Mouse (Mus musculus) midbrain, embryonic 12.5 days (tissue): ENCODE measurements at regions not wholly inside any gene's neighbourhood (a gene's known extent, or its start where the extent isn't known, plus 50 kb on each side); places are given as distances from the start of the nearest gene placed in this dataset.
"Not testable (repeated sequence)": the region's sequence is repeated elsewhere in the genome, so short reads cannot be mapped to it uniquely, and the experiment has no call there.

Experiments
- ATAC-seq: fragments of 200-750 bp; cut with Nextera tagmentation; 2 replicates; pipeline ENCODE4 v1.8.0; 2017; ENCODE audit warnings: low read depth, moderate TSS enrichment, moderate library complexity; ENCODE audit not compliant: low FRiP score
- H3K27ac ChIP-seq: fragments of 300-500 bp; sonication (generic); replicated peaks from 2 replicates; pipeline ENCODE4 v1.5.1; 2016; ENCODE audit warnings: mild to moderate bottlenecking
- H3K27me3 ChIP-seq: fragments of 300-500 bp; sonication (generic); 2 replicates; pipeline ENCODE4 v1.6.1; 2016; ENCODE audit warnings: mild to moderate bottlenecking
- H3K36me3 ChIP-seq: fragments of 300-500 bp; sonication (generic); 2 replicates; pipeline ENCODE4 v1.6.1; 2016
- H3K4me1 ChIP-seq: fragments of 300-500 bp; sonication (generic); 2 replicates; pipeline ENCODE4 v1.6.1; 2016
- H3K4me2 ChIP-seq: fragments of 300-500 bp; sonication (generic); replicated peaks from 2 replicates; pipeline ENCODE4 v1.6.1; 2016; ENCODE audit warnings: mild to moderate bottlenecking, moderate library complexity
- H3K4me3 ChIP-seq: fragments of 300-500 bp; sonication (generic); 2 replicates; pipeline ENCODE4 v1.5.1; 2016; ENCODE audit warnings: mild to moderate bottlenecking
- H3K9ac ChIP-seq: fragments of 300-500 bp; sonication (generic); replicated peaks from 2 replicates; pipeline ENCODE4 v1.6.1; 2016; ENCODE audit warnings: mild to moderate bottlenecking, moderate library complexity
- H3K9me3 ChIP-seq: fragments of 300-500 bp; sonication (generic); 2 replicates; pipeline ENCODE4 v1.6.1; 2016; ENCODE audit warnings: mild to moderate bottlenecking
- WGBS: fragments of 180-500 bp; shearing (Covaris S2); methylation state at CpG from one replicate; pipeline ENCODE4 v1.1.7; 2016; 5-methylcytosine and 5-hydroxymethylcytosine counted together

- peaks cover 39% of the 10 kb centered on the region for H3K9me3 ChIP-seq
- H3K27me3 ChIP-seq, ATAC-seq, H3K4me1 ChIP-seq, H3K27ac ChIP-seq, H3K4me3 ChIP-seq, H3K9ac ChIP-seq, H3K4me2 ChIP-seq, H3K36me3 ChIP-seq: not testable (repeated sequence)
- WGBS: 82% methylated on average over 2 of the region's 2 CpGs
Measured at GRCm38 (mm10) chr4:147231381-147231780, 74.1 kb upstream of the Zfp988 start.

GRCm38 (mm10) chr4:147231787-147232186 is 73.7 kb upstream of the Zfp988 start:
- H3K9me3 ChIP-seq: peaks cover 43% of the 10 kb centered on the region
- not testable (repeated sequence) for H3K27ac ChIP-seq, H3K4me3 ChIP-seq, H3K4me2 ChIP-seq, H3K9ac ChIP-seq, H3K4me1 ChIP-seq, H3K27me3 ChIP-seq, H3K36me3 ChIP-seq
- 0 out of 2 replicates have a peak, but pooled peaks have one; percentile 23 for ATAC-seq
- 91% methylated on average over 3 of the region's 3 CpGs for WGBS

- H3K4me3 ChIP-seq, H3K4me1 ChIP-seq, H3K27ac ChIP-seq, ATAC-seq, H3K9ac ChIP-seq, H3K27me3 ChIP-seq, H3K4me2 ChIP-seq, H3K36me3 ChIP-seq: not testable (repeated sequence)
- WGBS: 85% methylated on average over 1 of the region's 1 CpGs
- H3K9me3 ChIP-seq: peaks cover 45% of the 10 kb centered on the region
Measured at GRCm38 (mm10) chr4:147232279-147232678, 73.2 kb upstream of the Zfp988 start.

- H3K9me3 ChIP-seq: peaks cover 57% of the 10 kb centered on the region
- not testable (repeated sequence) for H3K27ac ChIP-seq, H3K27me3 ChIP-seq, H3K4me2 ChIP-seq, H3K4me1 ChIP-seq, H3K4me3 ChIP-seq, H3K9ac ChIP-seq, H3K36me3 ChIP-seq, ATAC-seq
- WGBS: 43% methylated on average over 2 of the region's 2 CpGs
Measured at GRCm38 (mm10) chr4:147234227-147234626, 71.2 kb upstream of the Zfp988 start.

GRCm38 (mm10) chr4:147235441-147235840 is 70.0 kb upstream of the Zfp988 start:
- H3K36me3 ChIP-seq, H3K27ac ChIP-seq, H3K4me1 ChIP-seq, ATAC-seq, H3K9ac ChIP-seq, H3K4me2 ChIP-seq, H3K4me3 ChIP-seq, H3K27me3 ChIP-seq: not testable (repeated sequence)
- 55% methylated on average over 2 of the region's 2 CpGs for WGBS
- H3K9me3 ChIP-seq: peaks cover 66% of the 10 kb centered on the region

- peaks cover 59% of the 10 kb centered on the region for H3K9me3 ChIP-seq
- not testable (repeated sequence) for H3K27me3 ChIP-seq, ATAC-seq
Measured at GRCm38 (mm10) chr4:147241315-147242182, 63.9 kb upstream of the Zfp988 start.

GRCm38 (mm10) chr4:147242183-147242477 is 63.3 kb upstream of the Zfp988 start:
- Histone ChIP-seq H3K27me3 (no peaks in the 10 kb centered on the region), H3K4me1 (no peaks in the 10 kb centered on the region), H3K9me3 (peaks cover 55% of the 10 kb centered on the region), H3K4me3 (no peak overlapping the region), H3K27ac (no peak overlapping the region), H3K36me3 (no peaks in the 10 kb centered on the region), H3K9ac (no peak overlapping the region), H3K4me2 (no peak overlapping the region)
- ATAC-seq: no peak
- WGBS: 83% methylated on average over 2 of the region's 2 CpGs

More at GRCm38 (mm10) chr4:147241315-147242182, 63.9 kb upstream of the Zfp988 start:
- not testable (repeated sequence) for H3K4me1 ChIP-seq, H3K4me2 ChIP-seq, H3K36me3 ChIP-seq, H3K27ac ChIP-seq, H3K9ac ChIP-seq, H3K4me3 ChIP-seq
- 81% methylated on average over 4 of the region's 4 CpGs for WGBS

GRCm38 (mm10) chr4:147248541-147248940 is 56.9 kb upstream of the Zfp988 start:
- WGBS: 87% methylated on average over 1 of the region's 1 CpGs
- peaks cover 27% of the 10 kb centered on the region for H3K9me3 ChIP-seq
- H3K9ac ChIP-seq, H3K27ac ChIP-seq, H3K36me3 ChIP-seq, H3K4me1 ChIP-seq, H3K4me2 ChIP-seq, H3K27me3 ChIP-seq, H3K4me3 ChIP-seq, ATAC-seq: not testable (repeated sequence)
